Mouse (Mus musculus) stomach, postnatal 0 days (tissue): Measurements from ENCODE around the gene Ttc29.

Experiments
- CTCF ChIP-seq: IDR thresholded peaks from 2 replicates; pipeline ENCODE4 v1.5.1; 2016; ENCODE audit warnings: antibody characterized with exemption, low read depth, mild to moderate bottlenecking, moderate library complexity
- EP300 ChIP-seq: optimal IDR thresholded peaks from 2 replicates; pipeline ENCODE3; 2016; ENCODE audit warnings: antibody characterized with exemption

- no peak for TF ChIP-seq CTCF
- no peak for TF ChIP-seq EP300
Observed at GRCm38 (mm10) chr8:78436071-78436651, 223.1 kb downstream of the Ttc29 start, which contains the start of gene Pou4f2.
